Mouse (Mus musculus): Measurements from ENCODE around the gene Ice1.

Gene Ice1

GRCm38 (mm10) chr13:70643408-70644082 lies 6.1 kb upstream of the Ice1 start:
- in situ Hi-C loops (cut with MboI; ENCODE audit: low pct_unique_long_range_greater_than_20kb in 1 of 2, low sequenced_read_pairs in 2 of 2, unreplicated experiment in 1 of 2) = loop anchor here (5.0 to 10.0 kb wide), 5 partner anchors 121 to 354 kb away; no protein-coding TSS in a partner anchor

GRCm38 (mm10) chr13:70641941-70642340 lies 4.5 kb upstream of the Ice1 start:
- in situ Hi-C loops (cut with MboI; ENCODE audit: low pct_unique_long_range_greater_than_20kb in 1 of 2, low sequenced_read_pairs in 2 of 2, unreplicated experiment in 1 of 2) = loop anchor here (5.0 to 10.0 kb wide), 5 partner anchors 123 to 355 kb away; no protein-coding TSS in a partner anchor

GRCm38 (mm10) chr13:70641381-70641780 lies 3.9 kb upstream of the Ice1 start:
- in situ Hi-C loops (cut with MboI; ENCODE audit: low pct_unique_long_range_greater_than_20kb in 1 of 2, low sequenced_read_pairs in 2 of 2, unreplicated experiment in 1 of 2) = loop anchor here (5.0 to 10.0 kb wide), 5 partner anchors 123 to 356 kb away; no protein-coding TSS in a partner anchor

GRCm38 (mm10) chr13:70639639-70640038 lies 2.2 kb upstream of the Ice1 start:
- in situ Hi-C loops (cut with MboI; ENCODE audit: low pct_unique_long_range_greater_than_20kb in 1 of 2, low sequenced_read_pairs in 2 of 2, unreplicated experiment in 1 of 2) = loop anchor here (5.0 to 10.0 kb wide), 5 partner anchors 125 to 358 kb away; no protein-coding TSS in a partner anchor

GRCm38 (mm10) chr13:70637662-70638291 lies 343 bp upstream of the Ice1 start:
- in situ Hi-C loops (cut with MboI; ENCODE audit: low pct_unique_long_range_greater_than_20kb in 1 of 2, low sequenced_read_pairs in 2 of 2, unreplicated experiment in 1 of 2) = no loop called here

GRCm38 (mm10) chr13:70636706-70637105 lies 728 bp downstream of the Ice1 start:
- in situ Hi-C loops (cut with MboI; ENCODE audit: low pct_unique_long_range_greater_than_20kb in 1 of 2, low sequenced_read_pairs in 2 of 2, unreplicated experiment in 1 of 2) = no loop called here

GRCm38 (mm10) chr13:70635591-70635990 lies 1.8 kb downstream of the Ice1 start:
- in situ Hi-C loops (cut with MboI; ENCODE audit: low pct_unique_long_range_greater_than_20kb in 1 of 2, low sequenced_read_pairs in 2 of 2, unreplicated experiment in 1 of 2) = no loop called here

GRCm38 (mm10) chr13:70626416-70626815 lies 11.0 kb downstream of the Ice1 start:
- in situ Hi-C loops (cut with MboI; ENCODE audit: low pct_unique_long_range_greater_than_20kb in 1 of 2, low sequenced_read_pairs in 2 of 2, unreplicated experiment in 1 of 2) = no loop called here

GRCm38 (mm10) chr13:70625665-70626064 lies 11.8 kb downstream of the Ice1 start:
- in situ Hi-C loops (cut with MboI; ENCODE audit: low pct_unique_long_range_greater_than_20kb in 1 of 2, low sequenced_read_pairs in 2 of 2, unreplicated experiment in 1 of 2) = no loop called here

- in situ Hi-C loops (cut with MboI; ENCODE audit: low pct_unique_long_range_greater_than_20kb in 1 of 2, low sequenced_read_pairs in 2 of 2, unreplicated experiment in 1 of 2) = no loop called here
Observed at GRCm38 (mm10) chr13:70624445-70624844, 13.0 kb downstream of the Ice1 start.

- in situ Hi-C loops (cut with MboI; ENCODE audit: low pct_unique_long_range_greater_than_20kb in 1 of 2, low sequenced_read_pairs in 2 of 2, unreplicated experiment in 1 of 2) = no loop called here
Observed at GRCm38 (mm10) chr13:70622461-70623057, 14.9 kb downstream of the Ice1 start.

GRCm38 (mm10) chr13:70621509-70621908 lies 15.9 kb downstream of the Ice1 start:
- in situ Hi-C loops (cut with MboI; ENCODE audit: low pct_unique_long_range_greater_than_20kb in 1 of 2, low sequenced_read_pairs in 2 of 2, unreplicated experiment in 1 of 2) = no loop called here

GRCm38 (mm10) chr13:70612837-70613236 lies 24.6 kb downstream of the Ice1 start:
- in situ Hi-C loops (cut with MboI; ENCODE audit: low pct_unique_long_range_greater_than_20kb in 1 of 2, low sequenced_read_pairs in 2 of 2, unreplicated experiment in 1 of 2) = no loop called here

GRCm38 (mm10) chr13:70610431-70611420 lies 26.7 kb downstream of the Ice1 start:
- in situ Hi-C loops (cut with MboI; ENCODE audit: low pct_unique_long_range_greater_than_20kb in 1 of 2, low sequenced_read_pairs in 2 of 2, unreplicated experiment in 1 of 2) = no loop called here

- in situ Hi-C loops (cut with MboI; ENCODE audit: low pct_unique_long_range_greater_than_20kb in 1 of 2, low sequenced_read_pairs in 2 of 2, unreplicated experiment in 1 of 2) = no loop called here
Observed at GRCm38 (mm10) chr13:70609632-70610031, 27.8 kb downstream of the Ice1 start.

GRCm38 (mm10) chr13:70605366-70605765 lies 32.1 kb downstream of the Ice1 start:
- in situ Hi-C loops (cut with MboI; ENCODE audit: low pct_unique_long_range_greater_than_20kb in 1 of 2, low sequenced_read_pairs in 2 of 2, unreplicated experiment in 1 of 2) = no loop called here

- in situ Hi-C loops (cut with MboI; ENCODE audit: low pct_unique_long_range_greater_than_20kb in 1 of 2, low sequenced_read_pairs in 2 of 2, unreplicated experiment in 1 of 2) = no loop called here
Observed at GRCm38 (mm10) chr13:70604723-70605122, 32.7 kb downstream of the Ice1 start.

GRCm38 (mm10) chr13:70601566-70601965 lies 35.9 kb downstream of the Ice1 start:
- in situ Hi-C loops (cut with MboI; ENCODE audit: low pct_unique_long_range_greater_than_20kb in 1 of 2, low sequenced_read_pairs in 2 of 2, unreplicated experiment in 1 of 2) = no loop called here
